Mouse (Mus musculus) cerebellum, postnatal 25 days (tissue): ENCODE measurements around the gene Gm26741.

Experiments used
- DNase-seq, 2 experiments: peaks; one replicate each; pipeline ENCODE4 v3.0.0; 2021; ENCODE audit warnings: mixed read lengths in 2 of 2

Gm26741 gene

DNA sequence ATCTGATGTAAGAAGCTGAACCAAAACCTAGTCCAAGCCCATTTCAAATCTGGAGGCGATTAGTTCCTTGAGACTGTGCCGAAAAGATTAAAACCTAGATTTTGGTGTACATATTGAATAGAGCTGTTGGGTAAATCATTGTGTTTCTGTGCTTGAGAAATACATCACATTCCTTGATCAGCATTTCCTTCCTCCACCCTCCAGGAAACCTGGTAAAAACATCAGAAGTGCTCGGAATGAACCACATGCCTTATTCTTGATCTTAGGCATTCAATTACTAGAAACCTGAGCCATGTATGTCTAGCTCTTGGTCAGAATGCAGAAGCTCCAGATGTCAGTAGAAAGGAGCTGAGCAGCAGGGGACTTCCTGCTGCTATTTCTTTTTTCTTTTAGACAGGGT, 30.9 kb downstream of the Gm26741 start:
- no peak for DNase-seq

DNA sequence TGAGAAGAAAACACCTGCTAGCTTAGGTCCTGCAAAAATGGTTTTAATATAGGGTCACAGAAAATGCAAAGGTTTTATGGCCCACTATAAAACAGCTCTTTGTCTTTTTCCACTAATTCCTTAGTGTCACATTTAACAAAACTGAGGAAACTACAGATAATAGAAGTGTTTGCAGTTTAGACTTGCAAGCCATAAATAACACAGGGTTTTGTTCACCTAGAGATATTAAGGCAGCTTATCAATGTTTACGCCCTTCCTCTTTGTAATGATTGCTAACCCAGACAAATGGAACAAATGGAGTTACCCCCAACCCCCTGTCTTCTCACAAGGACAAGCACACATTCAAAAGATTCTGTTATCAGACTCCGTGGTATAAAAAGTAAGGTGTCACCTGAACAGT, 32.6 kb downstream of the Gm26741 start:
- no peak for DNase-seq

DNA sequence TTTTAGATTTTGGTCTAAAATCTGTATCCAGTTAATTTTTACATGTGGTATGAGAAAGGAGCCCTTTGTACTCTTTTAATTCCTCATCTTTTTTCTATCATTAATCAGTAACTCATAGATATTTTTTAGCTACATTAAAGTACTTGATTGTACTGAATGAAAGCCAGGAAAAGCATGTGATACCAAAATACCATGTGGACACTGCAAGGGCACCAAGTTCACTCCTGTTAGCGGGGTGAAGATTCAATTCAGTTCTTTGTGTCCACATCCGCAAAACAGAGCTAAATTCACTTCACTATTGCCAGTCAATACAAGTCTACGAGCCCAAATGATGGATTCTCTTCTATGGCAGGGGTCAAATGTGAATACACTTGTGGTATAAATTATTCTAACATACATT, 38.1 kb downstream of the Gm26741 start:
- no peak for DNase-seq

DNA sequence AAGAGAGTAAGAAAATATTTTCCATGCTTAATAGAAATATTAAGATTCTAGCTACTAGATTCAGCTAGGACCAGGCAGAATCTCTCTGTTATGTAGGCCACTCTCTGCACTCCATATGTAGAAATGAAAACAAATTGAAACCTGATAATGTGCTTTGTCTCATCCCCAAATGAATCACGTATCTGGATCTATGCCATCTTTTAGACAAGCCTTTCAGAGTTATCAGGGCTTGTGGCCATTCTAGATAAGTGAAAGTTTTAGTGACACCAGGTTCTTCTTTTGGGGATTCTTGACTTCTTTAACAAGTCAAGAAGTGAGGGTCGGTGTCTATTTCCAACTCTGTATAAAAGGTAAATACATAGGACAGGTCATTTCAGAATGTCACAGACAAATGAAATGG, 40.1 kb downstream of the Gm26741 start:
- no peak for DNase-seq

DNA sequence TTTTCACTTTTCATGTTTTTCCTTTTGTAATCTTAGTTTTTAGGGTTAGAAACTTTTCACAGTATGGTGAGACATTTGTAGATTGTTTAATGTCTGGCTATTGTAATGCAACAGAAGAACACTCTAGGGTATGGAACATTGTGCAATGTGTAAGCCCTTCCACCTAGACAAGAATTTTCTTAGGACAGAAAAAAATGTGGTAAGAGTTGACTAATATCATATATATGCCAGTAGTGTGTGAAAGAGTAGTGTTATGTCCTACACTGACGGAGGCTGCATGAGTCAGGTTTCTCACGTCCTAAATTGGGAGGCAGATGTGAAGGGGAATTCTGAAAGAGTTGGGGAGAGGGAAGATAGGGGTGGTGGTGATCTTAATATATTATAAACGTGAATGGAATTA, 41.2 kb downstream of the Gm26741 start:
- DNase-seq: no peak

DNA sequence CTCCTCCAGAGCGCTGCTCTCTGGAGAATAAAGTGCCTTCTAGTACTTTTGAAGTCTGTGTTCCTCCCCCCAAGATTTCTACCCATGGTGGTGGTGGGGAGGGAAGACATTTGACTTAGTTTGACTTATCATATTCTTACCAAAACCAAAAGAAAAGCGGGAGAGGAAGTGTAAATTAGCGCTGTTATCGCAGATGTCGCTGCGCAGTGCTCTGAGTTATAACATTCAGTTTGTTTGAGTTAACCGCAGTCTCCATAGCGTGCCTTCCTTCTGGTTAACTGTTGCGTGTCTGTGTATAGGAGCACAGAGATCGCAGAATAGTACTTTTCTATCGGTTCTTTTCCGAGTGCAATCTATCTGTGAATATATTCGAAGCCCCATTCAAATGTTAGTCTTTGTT, 46.6 kb downstream of the Gm26741 start:
- DNase-seq: no peak

DNA sequence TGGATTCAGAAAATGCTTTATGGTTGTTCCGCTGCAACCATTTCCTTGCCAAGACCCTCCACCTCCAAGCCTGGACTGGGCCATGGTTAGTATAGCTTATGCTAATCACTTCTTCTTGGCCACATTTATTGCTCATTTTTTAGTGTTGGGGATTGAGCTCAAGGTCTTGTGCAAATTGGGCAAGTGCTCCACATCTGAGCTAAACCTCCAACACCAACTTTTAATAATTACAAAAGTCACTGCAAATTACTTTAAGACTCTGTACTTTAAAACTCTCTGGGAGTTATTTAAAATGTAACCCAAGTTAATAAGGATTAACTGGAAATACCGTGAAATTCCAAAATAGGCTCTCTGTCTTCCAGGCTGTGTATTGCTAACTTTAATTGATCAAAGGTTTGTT, 49.0 kb downstream of the Gm26741 start:
- no peak for DNase-seq
